Mouse (Mus musculus): ENCODE measurements around the gene Fgf3. TPM values are rescaled to one million over a fixed set of nuclear protein-coding genes. Genes with fewer than 3 reads are reported as not detected.

The Fgf3 gene
- polyA plus RNA-seq, 1 experiment from 2014 or later: 0.20 TPM

- H3K9me3 ChIP-seq (replicated peaks): peaks cover 7% of the 10 kb centered on the region; the same call in 1 of the 2 replicates
- H3K9ac ChIP-seq: no peak overlapping the region
- no peak for ATAC-seq
- no peak overlapping the region for H3K4me2 ChIP-seq
- no peak overlapping the region for H3K27ac ChIP-seq
- H3K36me3 ChIP-seq: no peaks in the 10 kb centered on the region
- H3K4me1 ChIP-seq: no peaks in the 10 kb centered on the region
- H3K4me3 ChIP-seq: no peak overlapping the region
- H3K27me3 ChIP-seq (replicated peaks): peaks cover 62% of the 10 kb centered on the region
- 54% methylated on average over 7 of the region's 7 CpGs for WGBS (ENCODE audit: insufficient replicate concordance)
These were observed 16.0 kb upstream of the Fgf3 start for GRCm38 (mm10) chr7:144821901-144822300.

- H3K4me2 ChIP-seq: no peak overlapping the region
- peaks cover 83% of the 10 kb centered on the region for H3K27me3 ChIP-seq (replicated peaks)
- no peaks in the 10 kb centered on the region for H3K36me3 ChIP-seq
- no peak overlapping the region for H3K27ac ChIP-seq
- no peak for ATAC-seq
- no peak overlapping the region for H3K4me3 ChIP-seq
- H3K9me3 ChIP-seq (replicated peaks): no peaks in the 10 kb centered on the region
- H3K9ac ChIP-seq: no peak overlapping the region
- WGBS (ENCODE audit: insufficient replicate concordance): 79% methylated on average over 2 of the region's 2 CpGs
- H3K4me1 ChIP-seq: no peaks in the 10 kb centered on the region
These were observed 13.9 kb upstream of the Fgf3 start for GRCm38 (mm10) chr7:144823988-144824387.

GRCm38 (mm10) chr7:144828369-144828768, 9.5 kb upstream of the Fgf3 start:
- H3K9me3 ChIP-seq (replicated peaks): no peaks in the 10 kb centered on the region
- ATAC-seq: no peak
- H3K4me1 ChIP-seq: no peaks in the 10 kb centered on the region
- no peaks in the 10 kb centered on the region for H3K36me3 ChIP-seq
- no peak overlapping the region for H3K4me3 ChIP-seq
- no peak overlapping the region for H3K9ac ChIP-seq
- H3K27ac ChIP-seq: no peak overlapping the region
- H3K27me3 ChIP-seq (replicated peaks): peaks cover 88% of the 10 kb centered on the region
- H3K4me2 ChIP-seq: no peak overlapping the region
- 68% methylated on average over 11 of the region's 11 CpGs for WGBS (ENCODE audit: insufficient replicate concordance)

- H3K4me1 ChIP-seq: peaks cover 14% of the 10 kb centered on the region
- 1% methylated on average over 94 of the region's 94 CpGs for WGBS (ENCODE audit: insufficient replicate concordance)
- no peak for ATAC-seq
- H3K4me2 ChIP-seq: peak overlapping the region; percentile 59
- no peak overlapping the region for H3K27ac ChIP-seq
- peak overlapping the region; percentile 24 for H3K4me3 ChIP-seq
- H3K9me3 ChIP-seq (replicated peaks): no peaks in the 10 kb centered on the region
- no peaks in the 10 kb centered on the region for H3K36me3 ChIP-seq
- H3K27me3 ChIP-seq (replicated peaks): peaks cover 99% of the 10 kb centered on the region
- H3K9ac ChIP-seq: no peak overlapping the region
These were observed 930 bp downstream of the Fgf3 start for GRCm38 (mm10) chr7:144838522-144839503.

GRCm38 (mm10) chr7:144846158-144846557, 8.3 kb downstream of the Fgf3 start:
- H3K27me3 ChIP-seq (replicated peaks): peaks cover 80% of the 10 kb centered on the region
- H3K4me1 ChIP-seq: no peaks in the 10 kb centered on the region
- WGBS (ENCODE audit: insufficient replicate concordance): 11% methylated on average over 4 of the region's 4 CpGs
- H3K9ac ChIP-seq: no peak overlapping the region
- no peaks in the 10 kb centered on the region for H3K9me3 ChIP-seq (replicated peaks)
- H3K4me2 ChIP-seq: no peak overlapping the region
- no peaks in the 10 kb centered on the region for H3K36me3 ChIP-seq
- ATAC-seq: no peak
- no peak overlapping the region for H3K27ac ChIP-seq
- no peak overlapping the region for H3K4me3 ChIP-seq

- Histone ChIP-seq H3K27me3 (replicated peaks) (peaks cover 78% of the 10 kb centered on the region), H3K4me2 (no peak within 1 kb of the TSS), H3K9me3 (replicated peaks) (no peaks in the 10 kb centered on the region), H3K27ac (no peak within 1 kb of the TSS), H3K4me3 (no peak within 1 kb of the TSS), H3K9ac (no peak within 1 kb of the TSS), H3K36me3 (no peaks in the 10 kb centered on the region), H3K4me1 (no peaks in the 10 kb centered on the region)
- no peak for ATAC-seq
These were observed 9.2 kb downstream of the Fgf3 start, which contains the start of gene Fgf4 for GRCm38 (mm10) chr7:144847067-144847466. Gene Fgf4, plus strand, starts transcription at chr7:144847367.

GRCm38 (mm10) chr7:144851321-144851720, 13.4 kb downstream of the Fgf3 start:
- Histone ChIP-seq H3K4me3 (no peak overlapping the region), H3K4me2 (no peak overlapping the region), H3K4me1 (no peaks in the 10 kb centered on the region), H3K27me3 (replicated peaks) (peaks cover 73% of the 10 kb centered on the region), H3K36me3 (no peaks in the 10 kb centered on the region), H3K9ac (no peak overlapping the region), H3K27ac (no peak overlapping the region), H3K9me3 (replicated peaks) (no peaks in the 10 kb centered on the region)
- ATAC-seq: no peak
- 45% methylated on average over 3 of the region's 3 CpGs for WGBS (ENCODE audit: insufficient replicate concordance)

- no peaks in the 10 kb centered on the region for H3K9me3 ChIP-seq (replicated peaks)
- H3K27ac ChIP-seq: no peak overlapping the region
- no peaks in the 10 kb centered on the region for H3K4me1 ChIP-seq
- H3K36me3 ChIP-seq: no peaks in the 10 kb centered on the region
- no peak overlapping the region for H3K4me2 ChIP-seq
- no peak overlapping the region for H3K9ac ChIP-seq
- H3K27me3 ChIP-seq (replicated peaks): peaks cover 80% of the 10 kb centered on the region
- no peak overlapping the region for H3K4me3 ChIP-seq
- ATAC-seq: no peak
- WGBS (ENCODE audit: insufficient replicate concordance): 41% methylated on average over 3 of the region's 3 CpGs
These were observed 17.1 kb downstream of the Fgf3 start for GRCm38 (mm10) chr7:144854966-144855365.

- WGBS (ENCODE audit: insufficient replicate concordance): 59% methylated on average over 7 of the region's 7 CpGs
- peaks cover 84% of the 10 kb centered on the region for H3K27me3 ChIP-seq (replicated peaks)
These were observed 19.3 kb downstream of the Fgf3 start for GRCm38 (mm10) chr7:144857158-144857557.

GRCm38 (mm10) chr7:144857826-144858342, 20.0 kb downstream of the Fgf3 start:
- H3K4me1 ChIP-seq: peaks cover 11% of the 10 kb centered on the region; the same call in 1 of the 2 replicates
- no peak overlapping the region for H3K4me2 ChIP-seq
- no peak overlapping the region for H3K4me3 ChIP-seq
- no peak overlapping the region for H3K27ac ChIP-seq
- ATAC-seq: no peak
- peaks cover 91% of the 10 kb centered on the region for H3K27me3 ChIP-seq (replicated peaks)
- H3K9ac ChIP-seq: no peak overlapping the region
- H3K36me3 ChIP-seq: no peaks in the 10 kb centered on the region
- H3K9me3 ChIP-seq (replicated peaks): no peaks in the 10 kb centered on the region
- WGBS (ENCODE audit: insufficient replicate concordance): 62% methylated on average over 3 of the region's 3 CpGs

More at GRCm38 (mm10) chr7:144857158-144857557, 19.3 kb downstream of the Fgf3 start:
- Histone ChIP-seq H3K27ac (no peak overlapping the region), H3K4me3 (no peak overlapping the region), H3K9ac (no peak overlapping the region), H3K36me3 (no peaks in the 10 kb centered on the region), H3K4me2 (no peak overlapping the region), H3K9me3 (replicated peaks) (no peaks in the 10 kb centered on the region), H3K4me1 (peaks cover 11% of the 10 kb centered on the region; the same call in 1 of the 2 replicates)
- no peak for ATAC-seq

- Histone ChIP-seq H3K36me3 (no peaks in the 10 kb centered on the region), H3K9me3 (replicated peaks) (no peaks in the 10 kb centered on the region), H3K27ac (no peak overlapping the region), H3K27me3 (replicated peaks) (peaks cover 94% of the 10 kb centered on the region), H3K9ac (no peak overlapping the region), H3K4me1 (peaks cover 11% of the 10 kb centered on the region; the same call in 1 of the 2 replicates), H3K4me2 (no peak overlapping the region), H3K4me3 (no peak overlapping the region)
- ATAC-seq: no peak
- WGBS (ENCODE audit: insufficient replicate concordance): 78% methylated on average over 1 of the region's 1 CpGs
These were observed 20.8 kb downstream of the Fgf3 start for GRCm38 (mm10) chr7:144858702-144859101.

GRCm38 (mm10) chr7:144861056-144861768, 23.3 kb downstream of the Fgf3 start:
- 2% methylated on average over 71 of the region's 72 CpGs for WGBS (ENCODE audit: insufficient replicate concordance)
- peak overlapping the region; percentile 35 for H3K4me2 ChIP-seq

More at GRCm38 (mm10) chr7:144861056-144861768, 23.3 kb downstream of the Fgf3 start:
- Histone ChIP-seq H3K9me3 (replicated peaks) (no peaks in the 10 kb centered on the region), H3K9ac (no peak overlapping the region), H3K4me1 (peaks cover 11% of the 10 kb centered on the region; the same call in 1 of the 2 replicates), H3K36me3 (no peaks in the 10 kb centered on the region), H3K27me3 (replicated peaks) (peaks cover 95% of the 10 kb centered on the region), H3K27ac (no peak overlapping the region), H3K4me3 (peak overlapping the region; percentile 4; the same call in 1 of the 2 replicates)
- ATAC-seq: no peak
